Mouse (Mus musculus): Measurements from ENCODE around the gene Trim47.

GRCm38 (mm10) chr11:116167232-116167631, 40.2 kb upstream of the Trim47 start:
- TF ChIP-seq CTCF (IDR thresholded peaks at IDR 0.05; ENCODE audit: borderline replicate concordance, control insufficient read depth, extremely low read depth, insufficient read depth, low read length, poor library complexity) (no peak), POLR2A (IDR thresholded peaks at IDR 0.05; ENCODE audit: control insufficient read depth, extremely low read depth, insufficient read depth, low read length, poor library complexity) (no peak)

Measured in thymus, adult 2 months (tissue).